Mouse (Mus musculus) hindbrain, embryonic 16.5 days (tissue): ENCODE measurements at regions not wholly inside any gene's neighbourhood (a gene's known extent, or its start where the extent isn't known, plus 50 kb on each side); places are given as distances from the start of the nearest gene placed in this dataset.
"Not testable (repeated sequence)": the region's sequence is repeated elsewhere in the genome, so short reads cannot be mapped to it uniquely, and the experiment has no call there.

Experiments used
- ATAC-seq: fragments of 200-750 bp; cut with Nextera tagmentation; 2 replicates; pipeline ENCODE4 v1.8.0; 2017; ENCODE audit warnings: moderate TSS enrichment, moderate library complexity
- H3K27ac ChIP-seq: fragments of 300-500 bp; sonication (generic); 2 replicates; pipeline ENCODE4 v1.5.1; 2014; ENCODE audit warnings: low read depth, mild to moderate bottlenecking, control low read depth, low read length, moderate library complexity
- H3K27me3 ChIP-seq: fragments of 300-500 bp; sonication (generic); replicated peaks from 2 replicates; pipeline ENCODE4 v1.6.1; 2014; ENCODE audit warnings: low read length; ENCODE audit not compliant: control insufficient read depth, insufficient read depth
- H3K36me3 ChIP-seq: fragments of 300-500 bp; sonication (generic); 2 replicates; pipeline ENCODE4 v1.6.1; 2014; ENCODE audit warnings: mild to moderate bottlenecking, low read length, moderate library complexity, mixed read lengths; ENCODE audit not compliant: control insufficient read depth, insufficient read depth
- H3K4me1 ChIP-seq: fragments of 300-500 bp; sonication (generic); 2 replicates; pipeline ENCODE4 v1.6.1; 2014; ENCODE audit warnings: low read depth, low read length; ENCODE audit not compliant: control insufficient read depth, insufficient read depth
- H3K4me2 ChIP-seq: fragments of 300-500 bp; sonication (generic); 2 replicates; pipeline ENCODE4 v1.6.1; 2014; ENCODE audit warnings: mild to moderate bottlenecking, low read length, control low read depth, moderate library complexity
- H3K4me3 ChIP-seq: fragments of 300-500 bp; sonication (generic); 2 replicates; pipeline ENCODE4 v1.5.1; 2014; ENCODE audit warnings: mild to moderate bottlenecking, low read length, control low read depth, moderate library complexity
- H3K9ac ChIP-seq: fragments of 300-500 bp; sonication (generic); 2 replicates; pipeline ENCODE4 v1.6.1; 2014; ENCODE audit warnings: low read depth, mild to moderate bottlenecking, control low read depth, low read length, moderate library complexity
- H3K9me3 ChIP-seq: fragments of 300-500 bp; sonication (generic); 2 replicates; pipeline ENCODE4 v1.6.1; 2014; ENCODE audit warnings: mild to moderate bottlenecking, low read length, moderate library complexity; ENCODE audit not compliant: control insufficient read depth
- WGBS: fragments of 180-500 bp; shearing (Covaris S2); extraction: QIAGEN DNeasy Blood & Tissue Kit; methylation state at CpG from one replicate; pipeline ENCODE4 v1.1.7; 2014; 5-methylcytosine and 5-hydroxymethylcytosine counted together

- Histone ChIP-seq H3K36me3 (no peaks in the 10 kb centered on the region), H3K27ac (no peak overlapping the region), H3K4me2 (no peak overlapping the region), H3K27me3 (no peaks in the 10 kb centered on the region), H3K4me1 (no peaks in the 10 kb centered on the region), H3K9ac (no peak overlapping the region), H3K4me3 (no peak overlapping the region), H3K9me3 (no peaks in the 10 kb centered on the region)
- WGBS: 85% methylated on average over 3 of the region's 3 CpGs
- ATAC-seq: no peak
These were observed 868.0 kb downstream of the Robo2 start for GRCm38 (mm10) chr16:73543651-73544050.

GRCm38 (mm10) chr16:73538040-73538439 lies 873.6 kb downstream of the Robo2 start:
- ATAC-seq: no peak
- H3K4me3 ChIP-seq: no peak overlapping the region
- H3K9me3 ChIP-seq: no peaks in the 10 kb centered on the region
- H3K9ac ChIP-seq: no peak overlapping the region
- 88% methylated on average over 7 of the region's 7 CpGs for WGBS
- H3K4me1 ChIP-seq: no peaks in the 10 kb centered on the region
- no peak overlapping the region for H3K4me2 ChIP-seq
- no peaks in the 10 kb centered on the region for H3K36me3 ChIP-seq
- H3K27me3 ChIP-seq: no peaks in the 10 kb centered on the region
- no peak overlapping the region for H3K27ac ChIP-seq

GRCm38 (mm10) chr16:73537541-73537940 lies 874.1 kb downstream of the Robo2 start:
- Histone ChIP-seq H3K9me3 (no peaks in the 10 kb centered on the region), H3K27ac (no peak overlapping the region), H3K4me2 (no peak overlapping the region), H3K4me1 (no peaks in the 10 kb centered on the region), H3K4me3 (no peak overlapping the region), H3K27me3 (no peaks in the 10 kb centered on the region), H3K9ac (no peak overlapping the region), H3K36me3 (no peaks in the 10 kb centered on the region)
- WGBS: 90% methylated on average over 7 of the region's 7 CpGs
- ATAC-seq: no peak

- ATAC-seq: peak; percentile 71
- Histone ChIP-seq H3K4me2 (peak overlapping the region; percentile 38), H3K9me3 (no peaks in the 10 kb centered on the region), H3K36me3 (no peaks in the 10 kb centered on the region), H3K27me3 (no peaks in the 10 kb centered on the region), H3K4me1 (no peaks in the 10 kb centered on the region), H3K27ac (no peak overlapping the region), H3K4me3 (peak overlapping the region; percentile 15; the same call in 1 of the 2 replicates), H3K9ac (no peak overlapping the region)
- WGBS: 16% methylated on average over 10 of the region's 10 CpGs
These were observed 881.4 kb downstream of the Robo2 start for GRCm38 (mm10) chr16:73530191-73530590.

- WGBS: 81% methylated on average over 3 of the region's 3 CpGs
These were observed 888.7 kb downstream of the Robo2 start for GRCm38 (mm10) chr16:73522931-73523330.

GRCm38 (mm10) chr16:73504759-73505158 lies 906.9 kb downstream of the Robo2 start:
- Histone ChIP-seq H3K36me3 (no peaks in the 10 kb centered on the region), H3K27ac (no peak overlapping the region), H3K4me1 (no peaks in the 10 kb centered on the region), H3K27me3 (no peaks in the 10 kb centered on the region), H3K9me3 (no peaks in the 10 kb centered on the region), H3K4me3 (no peak overlapping the region), H3K4me2 (no peak overlapping the region), H3K9ac (no peak overlapping the region)
- no peak for ATAC-seq

More at GRCm38 (mm10) chr16:73522931-73523330, 888.7 kb downstream of the Robo2 start:
- H3K36me3 ChIP-seq, H3K4me2 ChIP-seq, H3K4me3 ChIP-seq, ATAC-seq, H3K9ac ChIP-seq, H3K4me1 ChIP-seq, H3K9me3 ChIP-seq, H3K27ac ChIP-seq, H3K27me3 ChIP-seq: not testable (repeated sequence)

GRCm38 (mm10) chr16:73498636-73499208 lies 912.9 kb downstream of the Robo2 start:
- no peaks in the 10 kb centered on the region for H3K4me1 ChIP-seq
- 24% methylated on average over 1 of the region's 1 CpGs for WGBS
- no peak overlapping the region for H3K4me3 ChIP-seq
- no peaks in the 10 kb centered on the region for H3K36me3 ChIP-seq
- no peak overlapping the region for H3K4me2 ChIP-seq
- peak; percentile 76 for ATAC-seq
- no peaks in the 10 kb centered on the region for H3K27me3 ChIP-seq
- H3K9ac ChIP-seq: no peak overlapping the region
- no peak overlapping the region for H3K27ac ChIP-seq
- H3K9me3 ChIP-seq: no peaks in the 10 kb centered on the region

- no peaks in the 10 kb centered on the region for H3K4me1 ChIP-seq
- no peaks in the 10 kb centered on the region for H3K9me3 ChIP-seq
- H3K9ac ChIP-seq: no peak overlapping the region
- H3K27me3 ChIP-seq: no peaks in the 10 kb centered on the region
- 78% methylated on average over 2 of the region's 2 CpGs for WGBS
- H3K27ac ChIP-seq: no peak overlapping the region
- ATAC-seq: no peak
- H3K36me3 ChIP-seq: no peaks in the 10 kb centered on the region
- no peak overlapping the region for H3K4me2 ChIP-seq
- no peak overlapping the region for H3K4me3 ChIP-seq
These were observed 928.3 kb downstream of the Robo2 start for GRCm38 (mm10) chr16:73483214-73483856.

GRCm38 (mm10) chr16:73482176-73482575 lies 929.4 kb downstream of the Robo2 start:
- Histone ChIP-seq H3K36me3 (no peaks in the 10 kb centered on the region), H3K27me3 (no peaks in the 10 kb centered on the region), H3K4me1 (no peaks in the 10 kb centered on the region), H3K9ac (no peak overlapping the region), H3K9me3 (no peaks in the 10 kb centered on the region), H3K4me3 (no peak overlapping the region), H3K4me2 (no peak overlapping the region), H3K27ac (no peak overlapping the region)
- ATAC-seq: no peak
- 67% methylated on average over 6 of the region's 6 CpGs for WGBS
